Mouse (Mus musculus): Measurements from ENCODE around the gene 4933405L10Rik. TPM values are rescaled to one million over a fixed set of nuclear protein-coding genes. Genes with fewer than 3 reads are reported as not detected.

Gene 4933405L10Rik
- polyA plus RNA-seq, 1 experiment: not detected

DNA sequence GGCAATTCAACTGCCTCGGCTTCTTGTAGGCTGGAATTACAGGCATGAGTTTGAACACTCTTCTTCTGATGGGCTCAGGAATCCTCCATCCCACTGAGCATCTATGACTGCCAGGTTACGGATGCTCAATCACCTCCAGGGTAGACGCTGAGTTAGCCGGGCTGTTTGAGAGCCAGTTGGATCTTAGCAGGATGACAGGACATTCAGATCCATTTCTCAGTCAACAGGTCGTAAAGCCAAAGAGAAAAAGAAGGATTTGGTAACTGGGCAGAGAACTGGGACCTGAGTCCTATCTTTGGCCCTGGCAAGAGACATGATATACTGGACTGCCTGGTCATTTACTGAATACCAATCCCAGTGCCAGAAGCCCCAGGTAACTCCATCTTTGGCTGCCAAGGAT, 31.8 kb downstream of the 4933405L10Rik start:
- H3K4me1 ChIP-seq (replicated peaks; ENCODE audit: control insufficient read depth, insufficient read depth, low read length): no peaks in the 10 kb centered on the region
- TF ChIP-seq CTCF (IDR thresholded peaks at IDR 0.05; ENCODE audit: borderline replicate concordance, control insufficient read depth, extremely low read depth, insufficient read depth, low read length, poor library complexity): no peak
- TF ChIP-seq POLR2A (IDR thresholded peaks at IDR 0.05; ENCODE audit: control insufficient read depth, extremely low read depth, insufficient read depth, low read length, poor library complexity): no peak
- no peak for DNase-seq
- 97% methylated on average over 5 of the region's 5 CpGs for WGBS
- no peaks in the 10 kb centered on the region for H3K36me3 ChIP-seq (ENCODE audit: control insufficient read depth, insufficient read depth, low read length)
- H3K27me3 ChIP-seq (ENCODE audit: control insufficient read depth, insufficient read depth, low read length): no peaks in the 10 kb centered on the region
- H3K4me3 ChIP-seq (ENCODE audit: control insufficient read depth, insufficient read depth, low read length): no peak overlapping the region
- no peak overlapping the region for H3K27ac ChIP-seq (ENCODE audit: control insufficient read depth, insufficient read depth, low read length)

DNA sequence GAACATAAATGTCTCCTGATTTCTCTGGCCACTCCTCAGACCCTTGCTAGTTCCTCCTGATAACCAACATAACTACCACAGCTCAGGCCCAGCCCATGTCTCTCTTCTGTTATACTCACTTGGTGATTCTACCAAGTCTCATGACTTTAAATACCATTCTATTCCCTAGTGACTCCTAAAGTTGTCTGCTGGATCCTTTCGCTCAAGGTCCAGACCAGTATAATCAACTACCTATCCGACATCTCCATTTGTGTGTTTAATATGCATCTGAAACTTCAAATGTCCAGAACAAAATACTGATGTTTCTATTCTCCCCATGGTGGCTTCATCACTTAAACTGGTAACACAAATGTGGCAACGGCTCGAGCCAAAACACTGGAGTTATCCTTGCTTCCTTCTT, 35.8 kb downstream of the 4933405L10Rik start:
- no peak for DNase-seq
- Histone ChIP-seq H3K27ac (ENCODE audit: control insufficient read depth, insufficient read depth, low read length) (no peak overlapping the region), H3K4me1 (replicated peaks; ENCODE audit: control insufficient read depth, insufficient read depth, low read length) (peaks cover 14% of the 10 kb centered on the region), H3K36me3 (ENCODE audit: control insufficient read depth, insufficient read depth, low read length) (no peaks in the 10 kb centered on the region), H3K4me3 (ENCODE audit: control insufficient read depth, insufficient read depth, low read length) (no peak overlapping the region), H3K27me3 (ENCODE audit: control insufficient read depth, insufficient read depth, low read length) (no peaks in the 10 kb centered on the region)
- 96% methylated on average over 4 of the region's 4 CpGs for WGBS
- TF ChIP-seq CTCF (IDR thresholded peaks at IDR 0.05; ENCODE audit: borderline replicate concordance, control insufficient read depth, extremely low read depth, insufficient read depth, low read length, poor library complexity) (no peak), POLR2A (IDR thresholded peaks at IDR 0.05; ENCODE audit: control insufficient read depth, extremely low read depth, insufficient read depth, low read length, poor library complexity) (no peak)

DNA sequence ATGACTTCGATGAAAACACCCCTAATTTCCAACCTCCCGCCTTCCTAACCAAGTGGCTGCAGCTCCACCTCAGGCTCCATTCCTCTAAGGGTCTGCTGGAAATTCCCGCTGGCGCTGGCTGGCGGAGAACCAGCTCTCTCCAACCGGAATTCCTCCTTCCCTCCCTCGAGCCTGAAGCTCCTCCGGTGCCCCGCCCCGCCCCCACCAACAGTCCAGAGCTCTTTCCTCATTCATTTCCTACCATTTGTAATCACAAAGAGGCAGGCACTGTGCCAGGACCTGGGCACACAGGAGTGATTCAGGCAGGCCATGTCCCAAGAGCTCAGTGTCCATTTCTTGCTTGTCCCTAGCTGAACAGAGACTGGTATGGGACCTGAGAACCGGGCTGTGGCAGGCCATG, 43.2 kb downstream of the 4933405L10Rik start:
- H3K4me1 ChIP-seq (replicated peaks; ENCODE audit: control insufficient read depth, insufficient read depth, low read length): peaks cover 10% of the 10 kb centered on the region
- DNase-seq: no peak
- no peaks in the 10 kb centered on the region for H3K36me3 ChIP-seq (ENCODE audit: control insufficient read depth, insufficient read depth, low read length)
- H3K27ac ChIP-seq (ENCODE audit: control insufficient read depth, insufficient read depth, low read length): no peak overlapping the region
- H3K4me3 ChIP-seq (ENCODE audit: control insufficient read depth, insufficient read depth, low read length): no peak overlapping the region
- H3K27me3 ChIP-seq (ENCODE audit: control insufficient read depth, insufficient read depth, low read length): no peaks in the 10 kb centered on the region
- 87% methylated on average over 11 of the region's 11 CpGs for WGBS
- TF ChIP-seq POLR2A (IDR thresholded peaks at IDR 0.05; ENCODE audit: control insufficient read depth, extremely low read depth, insufficient read depth, low read length, poor library complexity) (no peak), CTCF (IDR thresholded peaks at IDR 0.05; ENCODE audit: borderline replicate concordance, control insufficient read depth, extremely low read depth, insufficient read depth, low read length, poor library complexity) (no peak)

DNA sequence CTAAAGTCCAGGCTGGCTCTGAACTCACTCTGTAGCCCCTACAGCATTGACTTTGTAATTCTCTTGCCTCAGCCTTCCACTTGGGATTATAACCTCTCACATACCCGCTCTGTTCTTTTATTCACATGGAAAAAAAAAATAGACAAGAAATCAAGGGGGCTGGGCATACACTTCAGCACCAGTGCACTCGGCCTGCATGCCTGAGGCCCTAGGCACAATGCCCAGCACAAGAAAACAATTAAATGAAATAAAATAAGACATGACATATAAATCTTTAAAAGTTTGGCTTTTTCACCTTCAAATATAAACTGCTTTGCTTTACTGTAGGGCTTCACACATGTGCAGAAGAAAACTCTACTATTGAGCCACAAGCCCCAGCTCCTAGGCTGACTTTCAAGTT, 46.5 kb downstream of the 4933405L10Rik start:
- peaks cover 10% of the 10 kb centered on the region for H3K4me1 ChIP-seq (replicated peaks; ENCODE audit: control insufficient read depth, insufficient read depth, low read length)
- no peaks in the 10 kb centered on the region for H3K36me3 ChIP-seq (ENCODE audit: control insufficient read depth, insufficient read depth, low read length)
- no peak for TF ChIP-seq CTCF (IDR thresholded peaks at IDR 0.05; ENCODE audit: borderline replicate concordance, control insufficient read depth, extremely low read depth, insufficient read depth, low read length, poor library complexity)
- TF ChIP-seq POLR2A (IDR thresholded peaks at IDR 0.05; ENCODE audit: control insufficient read depth, extremely low read depth, insufficient read depth, low read length, poor library complexity): no peak
- H3K27me3 ChIP-seq (ENCODE audit: control insufficient read depth, insufficient read depth, low read length): no peaks in the 10 kb centered on the region
- WGBS: 94% methylated on average over 2 of the region's 2 CpGs
- H3K4me3 ChIP-seq (ENCODE audit: control insufficient read depth, insufficient read depth, low read length): no peak overlapping the region
- DNase-seq: no peak
- H3K27ac ChIP-seq (ENCODE audit: control insufficient read depth, insufficient read depth, low read length): no peak overlapping the region

DNA sequence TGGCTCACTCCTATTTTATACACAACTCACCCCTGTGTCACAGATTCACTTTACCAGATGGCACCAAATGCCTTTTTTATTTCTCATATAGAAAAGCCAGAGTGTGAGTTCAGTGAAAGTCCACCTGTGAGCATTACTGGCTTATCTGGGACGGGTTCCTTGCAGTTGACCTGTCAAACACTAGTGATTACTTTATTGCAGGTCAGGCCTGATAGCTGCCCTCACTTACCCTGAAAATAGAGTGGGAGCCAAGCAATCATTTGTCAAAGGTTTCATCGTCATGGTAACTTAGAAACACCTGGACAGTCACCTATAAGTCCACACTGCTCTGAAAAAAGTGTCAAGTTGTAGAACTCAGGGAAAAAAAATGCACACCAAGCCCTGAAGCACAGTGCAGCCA, 47.2 kb downstream of the 4933405L10Rik start:
- DNase-seq: no peak
- H3K4me1 ChIP-seq (replicated peaks; ENCODE audit: control insufficient read depth, insufficient read depth, low read length): peaks cover 14% of the 10 kb centered on the region
- TF ChIP-seq POLR2A (IDR thresholded peaks at IDR 0.05; ENCODE audit: control insufficient read depth, extremely low read depth, insufficient read depth, low read length, poor library complexity): no peak
- TF ChIP-seq CTCF (IDR thresholded peaks at IDR 0.05; ENCODE audit: borderline replicate concordance, control insufficient read depth, extremely low read depth, insufficient read depth, low read length, poor library complexity): no peak
- 99% methylated on average over 2 of the region's 2 CpGs for WGBS
- H3K27ac ChIP-seq (ENCODE audit: control insufficient read depth, insufficient read depth, low read length): no peak overlapping the region
- H3K27me3 ChIP-seq (ENCODE audit: control insufficient read depth, insufficient read depth, low read length): no peaks in the 10 kb centered on the region
- no peaks in the 10 kb centered on the region for H3K36me3 ChIP-seq (ENCODE audit: control insufficient read depth, insufficient read depth, low read length)
- H3K4me3 ChIP-seq (ENCODE audit: control insufficient read depth, insufficient read depth, low read length): no peak overlapping the region

DNA sequence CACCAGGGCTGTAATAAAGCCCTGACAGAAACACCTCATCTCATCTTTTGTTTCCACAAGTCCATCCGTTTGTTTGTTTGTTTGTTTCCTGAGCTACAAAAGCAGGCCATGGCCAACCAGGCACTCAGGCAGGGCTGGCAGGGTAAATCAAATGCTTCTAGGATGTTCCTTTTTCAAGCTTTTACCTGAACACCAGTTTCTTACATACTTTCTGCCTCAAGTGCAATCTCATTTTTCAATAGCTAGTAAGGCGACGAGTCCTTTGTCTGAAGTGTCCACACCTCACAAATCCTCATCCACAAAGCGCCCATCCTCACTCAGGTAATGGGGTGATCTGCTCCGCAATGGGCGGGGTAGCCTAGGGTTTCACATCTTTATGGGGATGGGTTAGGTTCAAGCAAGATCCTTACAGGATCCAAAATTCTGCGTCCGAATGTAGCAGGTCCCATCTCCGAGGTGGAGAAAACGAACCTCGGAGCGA, 50.4 kb downstream of the 4933405L10Rik start:
- Histone ChIP-seq H3K27me3 (ENCODE audit: control insufficient read depth, insufficient read depth, low read length) (no peaks in the 10 kb centered on the region), H3K4me1 (replicated peaks; ENCODE audit: control insufficient read depth, insufficient read depth, low read length) (peaks cover 14% of the 10 kb centered on the region), H3K36me3 (ENCODE audit: control insufficient read depth, insufficient read depth, low read length) (no peaks in the 10 kb centered on the region), H3K27ac (ENCODE audit: control insufficient read depth, insufficient read depth, low read length) (no peak overlapping the region), H3K4me3 (ENCODE audit: control insufficient read depth, insufficient read depth, low read length) (peak overlapping the region; percentile 71)
- DNase-seq: no peak
- 14% methylated on average over 12 of the region's 12 CpGs for WGBS
- no peak for TF ChIP-seq CTCF (IDR thresholded peaks at IDR 0.05; ENCODE audit: borderline replicate concordance, control insufficient read depth, extremely low read depth, insufficient read depth, low read length, poor library complexity)
- TF ChIP-seq POLR2A (IDR thresholded peaks at IDR 0.05; ENCODE audit: control insufficient read depth, extremely low read depth, insufficient read depth, low read length, poor library complexity): no peak

Measured in thymus, adult 2 months (tissue).